Mouse (Mus musculus) kidney, adult 2 months (tissue): Measurements from ENCODE around the gene Ttc5.

Experiments used
- CTCF ChIP-seq: fragments of 200-500 bp; conservative IDR thresholded peaks from 2 replicates; pipeline ENCODE4 v1.5.1; 2011; ENCODE audit warnings: low read depth, mild to moderate bottlenecking, control low read depth, low read length, moderate library complexity, mixed read lengths; ENCODE audit not compliant: insufficient read depth, insufficient read length
- POLR2A ChIP-seq: fragments of 200-500 bp; IDR thresholded peaks from one replicate; pipeline ENCODE4 v1.6.1; 2011; ENCODE audit warnings: low read depth, low read length, control low read depth

- TF ChIP-seq CTCF (no peak), POLR2A (no peak)
Measured at GRCm38 (mm10) chr14:50740334-50740733, 45.0 kb downstream of the Ttc5 start.
